In the genomic region with DNA sequence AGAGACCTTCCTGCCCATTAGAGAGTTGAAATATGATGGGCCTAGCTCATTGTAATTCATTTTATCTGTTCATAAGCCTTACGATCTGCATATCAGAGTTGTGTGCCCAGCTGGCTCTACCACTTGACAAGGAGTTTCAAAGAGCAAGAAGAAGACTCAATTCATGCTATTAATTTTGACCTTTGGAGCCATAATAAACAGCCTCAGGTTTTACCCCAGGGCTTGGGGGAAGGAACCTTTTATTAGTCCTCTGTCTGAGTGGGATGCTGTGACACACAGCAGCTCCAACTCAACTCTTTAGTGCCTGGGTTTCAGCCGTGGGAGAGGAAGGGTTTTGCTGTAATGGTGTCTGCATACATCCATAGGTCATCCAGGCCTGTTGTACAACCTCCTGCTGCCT, we compare ENCODE assay signal across 14 mouse cellular contexts.
"Had no signal": no experiment of that assay in that cellular context is flagged by ENCODE, and none has a peak within 500 bp of the region (broad histone marks: within the 10 kb centered on the region; RNA-seq: fewer than 3 reads in every experiment).

No protein-coding gene starts in this region.

- H3K27me3 ChIP-seq: limb, embryonic 13.5 days; liver, embryonic 13.5 days; midbrain, embryonic 12.5 days had no signal

- H3K4me3 ChIP-seq: limb, embryonic 10.5 days; limb, embryonic 13.5 days; liver, embryonic 13.5 days; midbrain, embryonic 12.5 days had no signal

- H3K4me1 ChIP-seq: limb, embryonic 10.5 days; limb, embryonic 13.5 days; liver, embryonic 13.5 days had no signal

- H3K9me3 ChIP-seq: limb, embryonic 10.5 days; limb, embryonic 13.5 days; liver, embryonic 13.5 days; midbrain, embryonic 12.5 days had no signal

- H3K27ac ChIP-seq: limb, embryonic 10.5 days; limb, embryonic 13.5 days; liver, embryonic 13.5 days; midbrain, embryonic 12.5 days had no signal

- H3K9ac ChIP-seq: limb, embryonic 13.5 days; liver, embryonic 13.5 days; midbrain, embryonic 12.5 days had no signal

- H3K4me2 ChIP-seq: limb, embryonic 13.5 days; liver, embryonic 13.5 days; midbrain, embryonic 12.5 days had no signal

- DNase-seq: kidney, adult 9 months; kidney, postnatal 14 days; kidney, postnatal 4 days; liver, embryonic 13.5 days; lung, adult 2 months; lung, postnatal 14 days; lung, postnatal 4 days; retina, postnatal 1 day; right cerebral cortex, postnatal 25 days; thymus, adult 18-20 months; thymus, postnatal 36 days had no signal
